Mouse (Mus musculus) heart, postnatal 25 days (tissue): ENCODE results near the gene Ovol3. TPM values are rescaled to one million over a fixed set of nuclear protein-coding genes. Genes with fewer than 3 reads are reported as not detected.
A peak's percentile ranks its signal among the peaks of the same experiment; 100 is the strongest.
"Not testable (repeated sequence)": the region's sequence is repeated elsewhere in the genome, so short reads cannot be mapped to it uniquely, and the experiment has no call there.

ENCODE experiments used
- DNase-seq: peaks from one replicate; pipeline ENCODE4 v3.0.0; 2022; ENCODE audit warnings: low spot score
- intact Hi-C: fragments of 180-260 bp; cut with DNase I; formaldehyde crosslinking; loops from one replicate; pipeline ENCODE4 v1.15.1; 2025
- total RNA-seq, 2 experiments: library from RNA; stranded (reverse); gene quantifications; 2 replicates each; pipeline ENCODE4 v1.2.3; 2021

Ovol3 gene
- total RNA-seq: not detected

GRCm38 (mm10) chr7:30235625-30236024 lies at the start of gene Ovol3:
Gene Ovol3 (minus strand): TSS chr7:30235725.
- intact Hi-C loops: no loop called here
- no peak for DNase-seq

DNA sequence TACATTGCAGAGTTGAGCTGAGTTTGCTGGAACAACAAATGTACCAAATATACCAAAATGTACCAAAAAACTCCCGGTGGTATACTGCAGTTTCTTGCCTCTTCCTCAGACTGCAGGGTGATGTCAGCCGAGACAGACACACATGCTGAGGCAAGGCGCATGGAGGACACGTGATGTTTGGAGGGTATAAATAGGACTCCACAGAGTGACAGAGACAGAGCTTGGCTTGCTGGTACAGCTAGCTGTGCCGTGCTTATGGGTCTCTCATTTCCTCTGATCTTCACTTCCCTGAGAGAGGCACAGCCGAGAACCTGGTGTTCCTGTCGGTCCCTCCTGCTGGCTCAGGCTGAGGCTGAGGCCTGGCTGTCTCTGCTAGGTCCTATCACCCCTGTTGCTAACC lies 47.2 kb upstream of the Ovol3 start:
- intact Hi-C loops: no loop called here
- DNase-seq: no peak

GRCm38 (mm10) chr7:30281522-30281921 lies 46.0 kb upstream of the Ovol3 start:
- no peak for DNase-seq
- intact Hi-C loops: no loop called here

DNA sequence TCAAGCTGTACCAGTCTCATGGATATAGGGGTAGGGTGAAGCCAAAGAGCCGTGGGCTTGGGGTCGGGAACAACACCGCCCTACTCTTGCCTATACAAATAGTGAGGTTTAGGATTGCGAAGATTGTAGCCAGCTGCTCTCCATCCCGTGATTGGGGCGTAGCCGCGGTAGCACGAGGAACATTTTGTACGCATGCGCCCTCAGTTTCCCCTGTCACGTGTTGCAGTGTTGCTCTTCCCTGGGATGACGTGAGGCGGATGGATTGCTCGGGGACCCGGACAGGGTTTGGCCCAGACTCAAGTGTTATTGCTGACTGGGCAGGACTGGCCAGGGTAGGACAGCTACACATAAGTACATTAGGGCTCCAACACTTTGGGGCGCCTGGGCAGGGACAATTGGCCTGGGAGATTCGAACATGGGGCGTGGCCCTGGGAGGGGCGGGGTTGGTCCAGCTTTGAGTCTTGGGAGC lies 45.2 kb upstream of the Ovol3 start:
- intact Hi-C loops: no loop called here
- peak; percentile 85 for DNase-seq

GRCm38 (mm10) chr7:30279951-30280669 lies 44.6 kb upstream of the Ovol3 start, which contains the start of the genes Thap8 and Wdr62:
Gene Thap8 (plus strand): TSS chr7:30280094.
Gene Wdr62 (minus strand): TSS chr7:30280419.
- DNase-seq: peak; percentile 84
- intact Hi-C loops: no loop called here

- intact Hi-C loops: no loop called here
- no peak for DNase-seq
These were observed 44.0 kb upstream of the Ovol3 start for GRCm38 (mm10) chr7:30279536-30279935.

DNA sequence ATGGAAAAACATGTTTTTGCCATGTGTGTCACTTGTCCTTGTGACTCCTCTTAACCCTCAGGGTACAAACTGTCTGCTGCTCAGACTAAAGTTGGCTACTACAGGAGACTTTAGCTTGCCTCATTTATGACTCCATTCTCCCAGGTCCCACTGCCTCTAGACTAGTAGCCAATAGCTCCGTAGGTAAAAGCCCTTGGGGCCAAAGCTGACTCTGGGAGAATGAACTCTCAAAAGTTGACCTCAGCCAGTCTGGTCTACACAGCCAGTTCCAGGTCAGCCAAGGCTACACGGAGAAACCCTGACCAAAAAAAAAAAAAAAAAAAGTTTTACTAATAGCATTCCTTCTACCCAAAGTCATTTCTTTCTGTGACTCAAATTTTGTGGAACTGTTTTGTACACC lies 43.4 kb upstream of the Ovol3 start:
- intact Hi-C loops: no loop called here

DNA sequence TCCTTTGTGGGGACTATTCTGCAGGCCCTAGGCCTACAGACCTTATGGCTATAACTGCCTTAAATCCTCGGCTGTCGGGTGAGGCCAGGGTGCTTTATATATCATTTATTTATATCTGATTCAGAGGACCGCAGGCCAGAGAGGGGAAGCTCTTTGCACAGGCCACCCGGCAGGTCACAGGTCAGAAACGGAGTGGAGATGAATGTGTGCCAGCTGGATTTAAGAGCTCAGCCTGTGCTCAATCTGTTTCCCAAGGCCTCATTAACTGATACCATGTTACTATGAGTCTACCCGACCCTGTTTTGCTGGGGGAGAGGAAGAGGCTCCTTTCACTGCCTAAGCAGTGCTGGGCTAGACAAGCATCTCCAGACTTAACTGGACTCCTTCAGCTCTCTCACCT lies 38.9 kb upstream of the Ovol3 start:
- intact Hi-C loops: no loop called here
- no peak for DNase-seq

More for the DNA sequence above, 43.4 kb upstream of the Ovol3 start:
- no peak for DNase-seq

DNA sequence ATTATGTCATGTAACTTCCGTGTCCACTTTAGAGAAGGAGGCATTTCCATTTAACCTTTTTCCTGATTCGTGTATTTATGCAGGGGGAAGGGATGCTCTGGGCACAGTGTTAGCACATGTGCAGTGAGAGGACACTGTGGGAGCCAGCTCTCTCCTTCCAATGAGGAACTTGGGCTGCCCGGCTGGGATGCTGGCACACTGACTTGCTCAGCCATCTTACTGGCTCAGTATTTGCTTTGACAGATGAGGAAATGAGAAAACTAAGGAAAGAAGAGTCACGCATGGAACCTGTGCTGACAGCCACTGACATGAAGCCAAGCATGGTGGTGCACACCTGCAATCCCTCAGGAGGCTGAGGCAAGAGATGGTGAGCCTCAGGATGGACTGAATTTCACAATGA lies 34.1 kb upstream of the Ovol3 start:
- DNase-seq: no peak
- intact Hi-C loops: no loop called here

- no peak for DNase-seq
- intact Hi-C loops: no loop called here
These were observed 31.3 kb upstream of the Ovol3 start for GRCm38 (mm10) chr7:30266780-30267179.

DNA sequence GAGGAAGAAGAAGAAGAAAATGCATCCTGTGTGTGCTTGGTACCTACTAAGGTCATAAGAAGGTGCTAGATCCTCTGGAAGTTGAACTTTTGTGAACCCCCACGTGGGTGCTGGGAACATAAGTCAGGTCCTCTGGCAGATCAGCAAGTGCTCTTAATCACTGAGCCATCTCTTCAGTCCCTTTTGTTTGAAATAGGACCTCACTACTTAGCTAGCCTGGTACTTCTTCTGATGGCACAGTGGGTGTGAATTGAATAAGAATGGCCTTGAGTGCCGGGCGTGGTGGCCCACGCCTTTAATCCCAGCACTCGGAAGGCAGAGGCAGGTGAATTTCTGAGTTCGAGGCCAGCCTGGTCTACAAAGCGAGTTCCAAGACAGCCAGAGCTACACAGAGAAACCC lies 30.4 kb upstream of the Ovol3 start:
- intact Hi-C loops: no loop called here
- no peak for DNase-seq

GRCm38 (mm10) chr7:30265531-30265930 lies 30.0 kb upstream of the Ovol3 start:
- intact Hi-C loops: no loop called here
- no peak for DNase-seq

DNA sequence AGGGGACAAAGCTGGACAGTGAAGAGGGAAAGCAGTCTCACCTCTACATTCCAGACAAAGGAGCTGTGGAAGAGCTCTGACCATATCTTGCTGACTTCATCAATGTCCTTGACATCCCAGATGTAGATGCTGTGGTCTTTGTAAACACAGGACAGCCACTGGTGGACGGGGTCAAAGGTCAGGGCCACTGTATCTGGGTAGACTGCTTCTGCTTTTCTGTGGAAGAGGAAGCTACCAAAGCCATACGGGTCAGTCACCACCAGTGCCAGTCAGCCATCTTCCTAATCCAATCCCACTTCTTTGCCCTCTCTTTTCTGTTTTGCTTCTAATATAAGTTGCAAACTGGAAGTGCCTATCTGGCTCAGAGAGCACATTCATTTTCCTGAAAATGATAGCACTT lies 29.5 kb upstream of the Ovol3 start:
- no peak for DNase-seq
- intact Hi-C loops: no loop called here

DNA sequence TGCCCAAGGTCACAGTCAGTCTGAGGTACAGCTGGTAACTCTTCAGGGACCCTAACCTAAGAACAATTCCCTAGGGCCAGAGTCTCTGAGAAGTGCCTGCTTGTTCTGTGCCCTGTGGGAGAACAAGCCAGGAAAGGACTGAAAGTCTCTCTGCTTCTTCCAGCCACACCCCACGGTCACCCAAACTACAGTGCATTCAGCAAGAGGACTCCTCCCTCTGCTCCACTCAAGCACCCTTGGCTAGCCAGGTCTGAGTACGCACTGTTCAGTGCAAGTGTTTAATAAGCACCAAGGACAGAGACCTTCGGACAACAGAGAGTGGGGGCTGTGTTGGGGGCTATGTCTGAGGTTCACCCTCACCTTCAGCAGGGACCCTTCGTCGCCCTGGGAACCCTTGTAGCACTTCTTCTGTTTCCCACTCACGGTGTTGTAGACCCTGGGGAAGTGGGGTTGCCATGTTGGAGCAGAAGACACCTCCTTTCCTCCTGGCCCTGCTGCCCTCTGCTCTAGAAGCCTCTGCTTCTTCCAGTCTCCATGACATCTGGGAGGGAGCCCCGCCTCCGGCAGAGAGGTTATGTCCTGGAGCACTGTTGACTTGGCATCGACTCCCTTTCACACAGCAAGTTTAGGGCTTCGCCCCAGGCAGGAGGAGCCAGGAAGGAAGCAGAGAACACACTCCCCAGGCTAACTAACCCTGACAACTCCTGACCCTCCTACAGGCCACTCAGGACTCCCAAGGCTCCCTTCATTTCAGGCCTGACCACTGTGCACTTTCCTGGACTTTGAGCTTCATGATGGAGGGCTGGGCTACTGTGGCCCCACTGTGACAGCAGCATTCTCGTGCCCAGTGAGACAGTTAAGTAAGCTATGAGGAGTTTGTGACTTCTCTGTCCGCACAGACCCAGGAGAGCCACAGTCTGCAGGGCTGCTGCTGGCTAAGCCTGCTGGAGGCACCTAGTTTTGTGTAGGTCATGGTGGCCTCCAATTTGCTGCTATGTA lies 16.7 kb upstream of the Ovol3 start:
- no peak for DNase-seq
- intact Hi-C loops: no loop called here

DNA sequence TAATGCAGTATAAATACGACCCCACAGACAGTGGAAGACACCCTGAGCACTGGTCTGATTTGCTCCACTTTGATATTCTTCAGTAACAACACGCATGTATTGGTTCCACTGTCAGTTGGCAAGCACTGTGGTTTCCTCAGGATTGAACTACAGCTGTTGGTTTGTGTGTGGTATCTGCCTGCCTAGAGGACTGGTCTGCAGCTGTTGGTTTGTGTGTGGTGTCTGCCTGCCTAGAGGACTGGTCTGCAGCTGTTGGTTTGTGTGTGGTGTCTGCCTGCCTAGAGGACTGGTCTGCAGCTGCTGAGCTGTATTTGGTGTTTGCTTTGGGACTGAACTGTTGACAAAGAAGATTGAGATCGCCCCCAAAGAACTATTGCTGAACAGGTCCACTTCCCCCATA lies 1.8 kb upstream of the Ovol3 start:
- intact Hi-C loops: not testable (repeated sequence)

GRCm38 (mm10) chr7:30235091-30235490 lies 434 bp downstream of the Ovol3 start:
- intact Hi-C loops: no loop called here
- DNase-seq: no peak

More for the DNA sequence above, 1.8 kb upstream of the Ovol3 start:
- not testable (repeated sequence) for DNase-seq

DNA sequence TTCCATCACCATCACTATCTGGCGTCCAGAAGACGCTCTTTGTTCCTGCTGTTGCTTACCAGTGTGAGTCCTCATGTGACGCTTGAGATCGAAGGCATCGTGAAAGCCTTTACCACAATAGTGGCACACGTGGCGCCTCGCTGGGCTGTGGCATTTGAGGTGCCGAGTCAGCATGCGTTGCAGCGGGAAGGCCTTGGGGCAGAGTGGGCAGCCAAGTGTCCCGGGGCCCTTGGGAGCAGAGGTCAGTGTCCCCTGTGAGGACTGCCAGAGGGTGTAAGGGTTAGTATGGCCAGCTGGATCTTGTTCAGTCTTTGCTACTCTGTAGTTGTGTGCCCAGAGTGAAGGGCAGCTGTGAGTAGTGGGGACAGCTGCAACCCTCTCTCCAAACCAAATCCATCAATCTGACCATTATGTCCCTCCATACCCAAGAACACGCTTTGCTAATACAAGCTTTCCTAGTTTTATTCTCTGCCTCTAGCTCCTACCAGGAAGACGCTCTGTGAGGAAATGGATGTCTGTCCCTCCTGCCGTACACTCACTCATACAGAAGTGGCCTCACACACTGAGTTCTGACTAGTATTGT lies 1.2 kb downstream of the Ovol3 start:
- no peak for DNase-seq
- intact Hi-C loops: no loop called here

- intact Hi-C loops: no loop called here
These were observed 2.1 kb downstream of the Ovol3 start for GRCm38 (mm10) chr7:30233387-30233786.

GRCm38 (mm10) chr7:30232631-30233148 lies 2.8 kb downstream of the Ovol3 start:
- intact Hi-C loops: no loop called here
- DNase-seq: no peak

More at GRCm38 (mm10) chr7:30233387-30233786, 2.1 kb downstream of the Ovol3 start:
- DNase-seq: no peak
